Mouse (Mus musculus) spleen, adult 2 months (tissue): ENCODE results near the gene Atp1a2.

Experiments
- CTCF ChIP-seq: fragments of 200-500 bp; IDR thresholded peaks from 2 replicates; pipeline ENCODE4 v1.5.1; 2011; ENCODE audit warnings: mild to moderate bottlenecking, inconsistent platforms; ENCODE audit not compliant: insufficient read depth, insufficient read length, insufficient replicate concordance; ENCODE audit errors: extremely low read depth
- POLR2A ChIP-seq: fragments of 200-500 bp; IDR thresholded peaks from 2 replicates; pipeline ENCODE4 v1.6.1; 2011; ENCODE audit warnings: low read depth, low read length, inconsistent platforms

DNA sequence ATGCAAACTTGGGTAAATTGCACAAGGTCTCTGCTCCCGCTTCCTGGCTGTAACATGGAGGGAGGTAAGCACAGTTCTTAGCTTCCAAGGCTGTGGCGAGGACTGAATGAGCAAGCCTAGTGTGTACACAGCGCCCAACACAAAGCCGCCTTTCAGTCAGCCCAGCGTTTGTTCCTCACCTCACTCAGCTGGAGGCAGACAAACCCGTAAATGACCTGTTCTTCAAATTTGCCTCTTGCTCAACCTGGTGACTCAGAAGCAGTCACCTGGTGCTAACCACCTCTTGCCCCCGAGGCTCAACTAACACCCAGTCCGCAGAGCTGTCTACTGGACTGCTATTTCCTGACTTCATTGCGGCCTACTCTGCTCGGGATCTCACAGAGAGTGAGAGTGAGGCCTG lies 10.1 kb upstream of the Atp1a2 start:
- TF ChIP-seq CTCF (no peak), POLR2A (no peak)
